Mouse (Mus musculus): ENCODE results near the gene Inpp1. TPM values are rescaled to one million over a fixed set of nuclear protein-coding genes. Genes with fewer than 3 reads are reported as not detected.

Inpp1 gene
- polyA plus RNA-seq, 1 experiment from 2014 or later = 7.6 TPM

DNA sequence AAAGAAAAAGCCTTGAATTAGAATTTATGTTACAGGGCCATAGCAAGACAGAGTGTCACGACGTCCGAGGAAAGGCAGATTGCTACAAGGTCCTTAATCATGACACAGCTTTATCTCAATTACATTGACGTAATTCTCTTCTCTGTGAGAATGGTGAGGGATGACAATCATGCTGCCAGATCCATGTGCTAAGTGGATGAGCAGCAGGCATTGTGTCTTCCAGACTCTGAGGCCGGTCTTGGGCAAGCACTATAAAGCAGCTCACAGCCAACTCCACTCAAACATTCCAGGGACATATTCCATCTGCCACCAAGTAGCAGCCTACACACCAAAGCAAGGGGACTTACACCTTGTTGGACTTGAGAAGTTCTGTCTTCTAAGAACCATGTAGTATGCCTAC lies 17.7 kb downstream of the Inpp1 start:
- Histone ChIP-seq H3K9me3 (ENCODE audit: control insufficient read depth, low read length) (no peaks in the 10 kb centered on the region), H3K27ac (ENCODE audit: low read depth) (no peak overlapping the region)

DNA sequence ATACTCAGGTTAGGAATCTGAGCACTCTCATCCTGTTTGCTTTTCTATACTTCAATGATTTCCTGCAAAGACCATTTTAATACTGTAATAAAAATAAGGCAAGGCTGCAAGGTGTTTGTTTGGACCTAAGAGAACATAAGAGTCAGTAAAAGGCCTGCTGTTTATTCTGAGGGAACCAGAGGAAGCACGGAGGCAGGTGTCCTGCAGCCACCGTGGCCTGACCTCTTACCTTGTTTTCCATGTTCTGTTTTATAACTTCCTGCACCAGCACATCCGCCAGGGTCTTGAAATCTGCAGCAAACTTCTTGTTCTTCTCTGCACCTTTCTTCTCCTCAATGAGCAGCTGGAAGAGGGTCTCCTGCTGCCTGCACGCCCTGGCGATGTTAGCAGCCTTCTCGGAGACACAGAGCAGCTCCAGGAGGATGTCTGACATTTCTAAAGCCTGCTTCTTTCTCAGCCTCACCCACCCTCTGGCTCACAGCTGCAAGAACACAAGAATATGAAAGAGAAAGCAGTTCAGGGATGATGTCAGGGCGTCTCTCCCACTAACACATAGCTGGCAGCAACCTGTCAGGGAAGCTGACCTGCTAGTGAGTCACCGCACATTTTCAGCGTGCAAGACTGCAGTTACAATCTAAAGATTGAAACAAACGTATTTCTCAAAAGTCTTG lies 18.3 kb downstream of the Inpp1 start:
- no peak; the same call in 1 of the 2 replicates for ATAC-seq (replicated peaks; ENCODE audit: low FRiP score, low TSS enrichment, low read depth)
- Histone ChIP-seq H3K4me3 (ENCODE audit: low read depth, low read length) (no peak overlapping the region), H3K27me3 (replicated peaks; ENCODE audit: control insufficient read depth, insufficient read depth, low read length) (no peaks in the 10 kb centered on the region), H3K4me2 (ENCODE audit: low read length) (no peak overlapping the region), H3K27ac (ENCODE audit: low read depth) (no peak overlapping the region), H3K9me3 (ENCODE audit: control insufficient read depth, low read length) (no peaks in the 10 kb centered on the region), H3K4me1 (replicated peaks; ENCODE audit: control insufficient read depth, insufficient read depth, low read length) (0 out of 2 replicates have a peak, but pooled peaks cover 12% of the 10 kb centered on the region), H3K36me3 (ENCODE audit: control insufficient read depth, insufficient read depth, low read length) (0 out of 2 replicates have a peak, but pooled peaks cover 2% of the 10 kb centered on the region), H3K9ac (ENCODE audit: low read length) (no peak overlapping the region)
- 34% methylated on average over 10 of the region's 10 CpGs for WGBS
- DNase-seq (ENCODE audit: low spot score) = peak; percentile 59

More for the DNA sequence above, 17.7 kb downstream of the Inpp1 start:
- H3K36me3 ChIP-seq (ENCODE audit: control insufficient read depth, insufficient read depth, low read length) = no peaks in the 10 kb centered on the region
- ATAC-seq (replicated peaks; ENCODE audit: low FRiP score, low TSS enrichment, low read depth) = peak; percentile 53; the same call in 1 of the 2 replicates
- DNase-seq (ENCODE audit: low spot score) = no peak
- H3K27me3 ChIP-seq (replicated peaks; ENCODE audit: control insufficient read depth, insufficient read depth, low read length) = no peaks in the 10 kb centered on the region
- H3K4me2 ChIP-seq (ENCODE audit: low read length) = no peak overlapping the region
- WGBS = 48% methylated on average over 5 of the region's 5 CpGs
- 0 out of 2 replicates have a peak, but pooled peaks cover 12% of the 10 kb centered on the region for H3K4me1 ChIP-seq (replicated peaks; ENCODE audit: control insufficient read depth, insufficient read depth, low read length)
- no peak overlapping the region for H3K9ac ChIP-seq (ENCODE audit: low read length)
- H3K4me3 ChIP-seq (ENCODE audit: low read depth, low read length) = no peak overlapping the region

DNA sequence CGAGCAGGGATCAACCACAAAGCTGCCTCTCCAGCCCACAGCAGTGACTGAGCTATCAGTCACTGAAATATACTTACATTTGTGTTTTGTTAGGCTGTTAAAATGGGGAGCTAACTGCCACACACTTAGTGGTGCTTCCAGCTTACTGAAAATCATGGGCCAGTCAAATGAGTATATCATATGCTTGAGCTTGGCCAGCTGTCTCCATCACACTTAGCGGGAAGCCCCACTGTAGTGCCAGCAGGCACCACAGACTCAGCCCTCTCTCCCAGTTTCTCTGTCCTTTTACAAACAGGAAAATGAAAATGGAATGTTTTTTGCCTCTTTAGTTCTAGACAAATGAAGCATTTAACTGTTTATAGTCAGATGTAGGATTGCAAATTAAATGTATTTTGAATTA lies 21.6 kb downstream of the Inpp1 start:
- Histone ChIP-seq H3K4me2 (ENCODE audit: low read length) (no peak overlapping the region), H3K27me3 (replicated peaks; ENCODE audit: control insufficient read depth, insufficient read depth, low read length) (no peaks in the 10 kb centered on the region), H3K4me1 (replicated peaks; ENCODE audit: control insufficient read depth, insufficient read depth, low read length) (0 out of 2 replicates have a peak, but pooled peaks cover 12% of the 10 kb centered on the region), H3K9me3 (ENCODE audit: control insufficient read depth, low read length) (no peaks in the 10 kb centered on the region), H3K36me3 (ENCODE audit: control insufficient read depth, insufficient read depth, low read length) (peaks cover 22% of the 10 kb centered on the region; the same call in 1 of the 2 replicates), H3K27ac (ENCODE audit: low read depth) (no peak overlapping the region), H3K9ac (ENCODE audit: low read length) (no peak overlapping the region), H3K4me3 (ENCODE audit: low read depth, low read length) (no peak overlapping the region)
- WGBS = 81% methylated on average over 2 of the region's 2 CpGs
- DNase-seq (ENCODE audit: low spot score) = no peak
- no peak for ATAC-seq (replicated peaks; ENCODE audit: low FRiP score, low TSS enrichment, low read depth)

DNA sequence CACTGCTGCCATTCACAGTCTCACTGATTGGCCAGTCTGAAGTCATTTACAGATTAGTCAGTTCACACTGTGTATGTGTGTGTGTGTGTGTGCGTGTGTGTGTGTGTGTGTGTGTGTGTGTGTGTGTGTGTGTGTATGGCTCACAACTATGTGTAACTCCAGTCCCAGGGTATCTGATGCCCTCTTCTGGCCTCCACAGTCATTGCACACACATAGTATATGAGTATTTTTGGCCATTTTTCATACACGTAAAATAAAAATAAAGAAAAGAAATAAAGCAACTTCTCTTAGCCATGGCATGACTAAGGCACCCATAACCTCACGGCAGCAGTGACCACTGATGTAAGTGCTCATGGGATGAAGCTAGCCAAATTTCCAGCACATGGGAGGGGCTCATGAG lies 23.8 kb downstream of the Inpp1 start:
- 93% methylated on average over 3 of the region's 3 CpGs for WGBS
- Histone ChIP-seq H3K27me3 (replicated peaks; ENCODE audit: control insufficient read depth, insufficient read depth, low read length) (no peaks in the 10 kb centered on the region), H3K4me2 (ENCODE audit: low read length) (no peak overlapping the region), H3K9me3 (ENCODE audit: control insufficient read depth, low read length) (no peaks in the 10 kb centered on the region), H3K4me3 (ENCODE audit: low read depth, low read length) (no peak overlapping the region), H3K27ac (ENCODE audit: low read depth) (no peak overlapping the region), H3K4me1 (replicated peaks; ENCODE audit: control insufficient read depth, insufficient read depth, low read length) (0 out of 2 replicates have a peak, but pooled peaks cover 1% of the 10 kb centered on the region), H3K9ac (ENCODE audit: low read length) (no peak overlapping the region), H3K36me3 (ENCODE audit: control insufficient read depth, insufficient read depth, low read length) (peaks cover 36% of the 10 kb centered on the region; the same call in 1 of the 2 replicates)
- no peak for DNase-seq (ENCODE audit: low spot score)
- ATAC-seq (replicated peaks; ENCODE audit: low FRiP score, low TSS enrichment, low read depth) = no peak

DNA sequence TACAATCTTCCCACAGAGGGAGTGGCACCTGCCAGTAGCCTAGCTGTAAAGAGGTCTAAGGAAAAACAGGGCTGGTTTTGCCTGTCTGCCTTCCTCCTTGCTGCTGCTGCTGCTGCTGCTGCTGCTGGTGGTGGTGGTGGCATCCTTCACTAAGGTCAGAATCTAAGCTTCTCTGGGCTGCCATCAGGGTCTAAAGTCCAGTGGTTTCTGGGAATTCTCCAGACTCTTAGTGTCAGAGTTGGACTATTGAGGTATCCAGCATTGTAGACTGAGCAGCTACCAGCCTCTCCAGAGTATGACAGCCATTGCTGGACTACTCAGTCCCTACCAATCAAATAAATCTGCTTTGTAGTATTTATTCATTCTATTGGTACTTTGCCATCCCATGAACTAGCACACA lies 24.8 kb downstream of the Inpp1 start:
- ATAC-seq (replicated peaks; ENCODE audit: low FRiP score, low TSS enrichment, low read depth) = no peak
- H3K9ac ChIP-seq (ENCODE audit: low read length) = no peak overlapping the region
- H3K4me1 ChIP-seq (replicated peaks; ENCODE audit: control insufficient read depth, insufficient read depth, low read length) = no peaks in the 10 kb centered on the region
- H3K36me3 ChIP-seq (ENCODE audit: control insufficient read depth, insufficient read depth, low read length) = peaks cover 36% of the 10 kb centered on the region; the same call in 1 of the 2 replicates
- no peak for DNase-seq (ENCODE audit: low spot score)
- H3K4me2 ChIP-seq (ENCODE audit: low read length) = no peak overlapping the region
- H3K4me3 ChIP-seq (ENCODE audit: low read depth, low read length) = no peak overlapping the region
- no peaks in the 10 kb centered on the region for H3K9me3 ChIP-seq (ENCODE audit: control insufficient read depth, low read length)
- H3K27ac ChIP-seq (ENCODE audit: low read depth) = no peak overlapping the region
- no peaks in the 10 kb centered on the region for H3K27me3 ChIP-seq (replicated peaks; ENCODE audit: control insufficient read depth, insufficient read depth, low read length)

DNA sequence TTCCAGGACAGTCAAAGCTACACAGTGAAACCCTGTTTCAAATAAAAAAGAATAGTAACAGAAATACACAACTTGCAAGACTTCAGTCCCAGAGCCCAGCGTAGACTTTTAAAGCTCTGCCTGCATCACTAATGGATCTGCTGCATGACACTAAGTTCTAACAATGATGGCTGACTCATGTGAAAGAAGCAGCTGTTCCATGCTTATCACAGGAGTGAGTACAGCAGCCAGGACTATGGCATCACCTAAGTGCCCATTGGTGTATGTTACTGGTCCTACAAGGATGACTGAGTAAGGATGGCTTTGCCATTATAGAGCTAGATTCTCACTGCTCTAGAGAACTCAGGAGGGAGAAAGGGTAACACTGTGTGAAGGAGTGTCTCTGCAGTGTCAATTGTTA lies 30.2 kb downstream of the Inpp1 start:
- 94% methylated on average over 1 of the region's 1 CpGs for WGBS
- Histone ChIP-seq H3K4me3 (ENCODE audit: low read depth, low read length) (no peak overlapping the region), H3K36me3 (ENCODE audit: control insufficient read depth, insufficient read depth, low read length) (peaks cover 22% of the 10 kb centered on the region; the same call in 1 of the 2 replicates), H3K27ac (ENCODE audit: low read depth) (no peak overlapping the region), H3K4me1 (replicated peaks; ENCODE audit: control insufficient read depth, insufficient read depth, low read length) (no peaks in the 10 kb centered on the region), H3K9ac (ENCODE audit: low read length) (no peak overlapping the region), H3K9me3 (ENCODE audit: control insufficient read depth, low read length) (no peaks in the 10 kb centered on the region), H3K4me2 (ENCODE audit: low read length) (no peak overlapping the region), H3K27me3 (replicated peaks; ENCODE audit: control insufficient read depth, insufficient read depth, low read length) (no peaks in the 10 kb centered on the region)
- ATAC-seq (replicated peaks; ENCODE audit: low FRiP score, low TSS enrichment, low read depth) = no peak
- DNase-seq (ENCODE audit: low spot score) = no peak

DNA sequence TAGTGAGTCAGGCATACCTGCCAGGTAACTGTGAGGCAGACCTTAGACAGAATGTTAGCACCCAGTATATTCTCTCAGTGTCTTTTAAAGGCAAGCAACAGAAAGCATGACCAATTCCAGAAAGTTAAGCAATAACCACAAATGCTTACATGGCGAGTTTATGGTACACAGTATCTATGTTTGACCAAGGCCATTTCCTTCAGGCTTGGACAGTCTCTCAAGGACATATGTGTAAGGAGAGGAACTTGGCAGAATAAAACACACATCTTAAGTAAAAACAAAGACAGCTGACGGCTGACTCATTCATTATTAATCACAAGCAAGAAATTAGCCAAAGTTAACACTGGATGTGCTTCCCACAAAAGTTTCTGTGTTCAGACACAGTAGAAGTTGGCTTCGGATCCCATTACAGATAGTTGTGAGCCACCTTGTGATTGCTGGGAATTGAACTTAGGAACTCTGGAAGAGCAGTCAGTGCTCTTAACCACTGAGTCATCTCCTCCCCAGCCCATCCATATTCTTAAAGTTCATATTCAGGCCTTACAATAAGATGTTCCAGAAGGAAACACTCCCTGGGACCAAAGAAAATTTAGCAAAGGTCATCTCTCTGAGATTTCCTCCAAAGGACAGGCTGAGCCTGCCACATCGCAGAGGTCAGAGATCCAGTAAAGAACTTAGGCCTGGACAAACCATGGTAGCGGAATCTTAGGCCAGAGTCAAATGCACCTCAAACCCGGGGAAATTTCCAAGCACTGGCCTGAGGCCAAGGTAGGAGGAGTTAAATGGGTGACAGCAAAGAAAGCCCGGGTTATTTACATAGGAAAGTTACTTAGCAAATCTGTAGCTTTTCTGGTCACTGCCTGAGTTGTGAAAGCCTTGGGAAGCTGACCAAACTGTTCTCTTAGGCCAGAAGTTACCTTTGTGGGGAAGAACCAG lies 52.0 kb downstream of the Inpp1 start:
- no peak for ATAC-seq (replicated peaks; ENCODE audit: low FRiP score, low TSS enrichment, low read depth)
- Histone ChIP-seq H3K4me2 (ENCODE audit: low read length) (no peak overlapping the region), H3K36me3 (ENCODE audit: control insufficient read depth, insufficient read depth, low read length) (no peaks in the 10 kb centered on the region), H3K4me3 (ENCODE audit: low read depth, low read length) (no peak overlapping the region), H3K27me3 (replicated peaks; ENCODE audit: control insufficient read depth, insufficient read depth, low read length) (no peaks in the 10 kb centered on the region), H3K4me1 (replicated peaks; ENCODE audit: control insufficient read depth, insufficient read depth, low read length) (no peaks in the 10 kb centered on the region), H3K27ac (ENCODE audit: low read depth) (no peak overlapping the region), H3K9ac (ENCODE audit: low read length) (no peak overlapping the region), H3K9me3 (ENCODE audit: control insufficient read depth, low read length) (no peaks in the 10 kb centered on the region)
- WGBS = 64% methylated on average over 7 of the region's 7 CpGs
- DNase-seq (ENCODE audit: low spot score) = no peak

DNA sequence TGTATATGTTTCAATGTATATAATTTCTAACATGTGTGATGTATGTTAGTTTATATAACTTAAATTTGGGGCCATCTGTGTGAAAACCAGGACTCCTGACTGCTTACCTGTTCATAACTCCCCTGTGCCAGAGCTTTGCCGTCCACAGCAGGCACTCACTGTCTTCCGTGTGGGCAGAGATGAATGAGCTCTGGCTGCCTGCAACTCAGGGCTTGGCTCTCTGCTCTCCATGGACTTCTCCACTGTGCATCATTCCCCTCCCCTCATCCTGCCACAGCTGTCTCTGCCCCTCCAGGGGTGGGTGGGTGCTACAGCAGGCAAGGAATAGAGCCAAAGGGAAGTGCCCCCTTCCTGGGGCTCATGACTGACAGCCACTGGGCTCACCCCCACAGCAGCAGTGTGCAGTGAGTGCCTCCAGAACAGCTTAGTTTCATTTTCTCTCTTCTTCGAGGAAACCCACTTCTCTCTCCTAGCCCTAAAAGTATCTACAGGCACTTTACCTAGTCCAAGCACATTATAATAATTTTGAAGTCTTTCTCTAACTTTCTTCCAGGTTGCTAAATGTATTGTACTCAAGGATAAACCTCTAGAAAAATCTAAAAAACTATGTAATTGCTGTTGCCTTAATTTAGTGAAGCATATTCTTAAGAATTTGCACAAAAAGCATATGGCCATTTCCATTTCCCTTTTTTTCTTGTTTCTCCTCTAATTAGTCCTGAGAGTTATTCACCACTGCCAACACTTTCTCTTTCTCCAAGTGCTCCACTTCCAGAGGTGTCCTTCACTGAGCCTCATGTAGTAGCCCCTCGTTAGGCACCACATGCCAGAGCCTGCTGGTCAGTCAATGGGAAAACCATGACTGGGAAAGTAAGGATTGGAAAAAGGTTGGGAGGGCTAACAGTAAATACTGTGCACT lies 53.3 kb downstream of the Inpp1 start:
- no peak overlapping the region for H3K4me3 ChIP-seq (ENCODE audit: low read depth, low read length)
- no peak for DNase-seq (ENCODE audit: low spot score)
- 52% methylated on average over 4 of the region's 4 CpGs for whole genome bisulfite sequencing
- no peaks in the 10 kb centered on the region for H3K36me3 ChIP-seq (ENCODE audit: control insufficient read depth, insufficient read depth, low read length)
- no peaks in the 10 kb centered on the region for H3K27me3 ChIP-seq (replicated peaks; ENCODE audit: control insufficient read depth, insufficient read depth, low read length)
- ATAC-seq (replicated peaks; ENCODE audit: low FRiP score, low TSS enrichment, low read depth) = no peak
- no peak overlapping the region for H3K9ac ChIP-seq (ENCODE audit: low read length)
- no peak overlapping the region for H3K4me2 ChIP-seq (ENCODE audit: low read length)
- no peaks in the 10 kb centered on the region for H3K9me3 ChIP-seq (ENCODE audit: control insufficient read depth, low read length)
- H3K4me1 ChIP-seq (replicated peaks; ENCODE audit: control insufficient read depth, insufficient read depth, low read length) = no peaks in the 10 kb centered on the region
- H3K27ac ChIP-seq (ENCODE audit: low read depth) = no peak overlapping the region

Measured in intestine, embryonic 14.5 days (tissue).